Mouse (Mus musculus): ENCODE results near the gene Epo. TPM values are rescaled to one million over a fixed set of nuclear protein-coding genes. Genes with fewer than 3 reads are reported as not detected.

Gene Epo
- polyA plus RNA-seq, 1 experiment from 2014 or later = not detected

GRCm38 (mm10) chr5:137501709-137502666, 31.1 kb downstream of the Epo start, which contains the start of gene Pop7:
Gene Pop7 (minus strand): TSS chr5:137502518.
- Histone ChIP-seq H3K27me3 (no peaks in the 10 kb centered on the region), H3K4me2 (replicated peaks) (peak within 1 kb of the TSS; percentile 84), H3K36me3 (peaks cover 7% of the 10 kb centered on the region; the same call in 1 of the 2 replicates), H3K27ac (replicated peaks) (peak within 1 kb of the TSS; percentile 99), H3K4me1 (peaks cover 11% of the 10 kb centered on the region; the same call in 1 of the 2 replicates), H3K4me3 (replicated peaks) (peak within 1 kb of the TSS; percentile 83), H3K9ac (peak within 1 kb of the TSS; percentile 74), H3K9me3 (replicated peaks) (no peaks in the 10 kb centered on the region)
- WGBS = 2% methylated on average over 64 of the region's 64 CpGs
- peak; percentile 96 for ATAC-seq (ENCODE audit: insufficient number of reproducible peaks, low FRiP score, low TSS enrichment, low read depth)

DNA sequence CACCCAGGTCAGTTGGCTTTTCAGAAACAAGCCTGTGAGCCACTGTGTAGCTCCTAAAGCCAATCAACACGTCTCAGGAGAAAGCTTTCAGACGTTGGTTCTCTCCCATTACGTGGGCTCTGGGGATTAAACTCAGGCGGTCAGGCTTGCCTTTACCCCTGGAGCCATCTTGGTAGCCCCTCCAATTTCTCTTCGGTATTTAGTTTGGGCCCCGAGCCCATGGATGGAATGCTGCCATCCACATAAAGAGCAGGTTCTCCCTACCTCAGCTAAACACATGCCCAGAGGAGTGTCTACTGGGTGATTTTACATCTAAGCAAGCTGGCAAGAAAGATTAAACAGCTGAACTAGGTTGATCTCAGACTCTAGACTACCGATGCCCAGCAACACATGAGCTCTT, 32.9 kb downstream of the Epo start:
- WGBS = 86% methylated on average over 7 of the region's 7 CpGs
- H3K4me1 ChIP-seq = peaks cover 11% of the 10 kb centered on the region; the same call in 1 of the 2 replicates
- ATAC-seq (ENCODE audit: insufficient number of reproducible peaks, low FRiP score, low TSS enrichment, low read depth) = no peak
- H3K4me3 ChIP-seq (replicated peaks) = no peak overlapping the region
- H3K27me3 ChIP-seq = no peaks in the 10 kb centered on the region
- H3K9me3 ChIP-seq (replicated peaks) = no peaks in the 10 kb centered on the region
- H3K9ac ChIP-seq = no peak overlapping the region
- H3K36me3 ChIP-seq = peaks cover 7% of the 10 kb centered on the region; the same call in 1 of the 2 replicates
- H3K4me2 ChIP-seq (replicated peaks) = no peak overlapping the region
- H3K27ac ChIP-seq (replicated peaks) = no peak overlapping the region

DNA sequence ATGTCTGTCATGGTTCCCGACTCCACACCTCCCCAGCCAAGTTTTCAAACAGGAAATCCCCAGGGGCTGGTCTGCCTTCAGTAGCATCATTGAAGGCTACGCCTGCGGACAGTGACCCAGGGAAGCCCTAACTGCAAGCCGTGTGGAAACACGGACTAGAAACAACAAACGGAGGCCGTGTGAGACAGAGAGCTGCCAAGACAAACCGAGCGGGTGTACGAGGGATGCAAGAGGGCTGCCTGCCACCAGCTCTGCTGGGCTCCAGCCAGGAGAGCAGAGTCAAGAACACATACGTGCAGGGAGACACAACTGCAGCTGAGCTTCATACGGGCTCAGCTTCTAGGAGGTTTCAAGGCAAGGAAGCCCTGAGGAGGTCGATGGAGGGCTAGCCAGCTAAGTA, 39.2 kb downstream of the Epo start:
- ATAC-seq (ENCODE audit: insufficient number of reproducible peaks, low FRiP score, low TSS enrichment, low read depth) = no peak
- 64% methylated on average over 13 of the region's 13 CpGs for WGBS
- Histone ChIP-seq H3K4me3 (replicated peaks) (no peak overlapping the region), H3K27me3 (no peaks in the 10 kb centered on the region), H3K9ac (no peak overlapping the region), H3K4me2 (replicated peaks) (no peak overlapping the region), H3K4me1 (0 out of 2 replicates have a peak, but pooled peaks cover 3% of the 10 kb centered on the region), H3K27ac (replicated peaks) (no peak overlapping the region), H3K36me3 (no peaks in the 10 kb centered on the region), H3K9me3 (replicated peaks) (no peaks in the 10 kb centered on the region)

- Histone ChIP-seq H3K4me1 (peaks cover 4% of the 10 kb centered on the region; the same call in 1 of the 2 replicates), H3K9ac (no peak overlapping the region), H3K36me3 (no peaks in the 10 kb centered on the region), H3K4me3 (replicated peaks) (no peak overlapping the region), H3K27me3 (peaks cover 3% of the 10 kb centered on the region), H3K9me3 (replicated peaks) (no peaks in the 10 kb centered on the region), H3K27ac (replicated peaks) (no peak overlapping the region), H3K4me2 (replicated peaks) (no peak overlapping the region)
- no peak for ATAC-seq (ENCODE audit: insufficient number of reproducible peaks, low FRiP score, low TSS enrichment, low read depth)
- WGBS = 49% methylated on average over 4 of the region's 4 CpGs
Measured at GRCm38 (mm10) chr5:137491559-137491958, 41.5 kb downstream of the Epo start.

GRCm38 (mm10) chr5:137487616-137488015, 45.4 kb downstream of the Epo start:
- peaks cover 19% of the 10 kb centered on the region; the same call in 1 of the 2 replicates for H3K4me1 ChIP-seq
- no peak overlapping the region for H3K4me2 ChIP-seq (replicated peaks)
- H3K27ac ChIP-seq (replicated peaks) = no peak overlapping the region
- 86% methylated on average over 7 of the region's 7 CpGs for WGBS
- no peak for ATAC-seq (ENCODE audit: insufficient number of reproducible peaks, low FRiP score, low TSS enrichment, low read depth)
- no peak overlapping the region for H3K4me3 ChIP-seq (replicated peaks)
- H3K27me3 ChIP-seq = peaks cover 22% of the 10 kb centered on the region
- H3K36me3 ChIP-seq = no peaks in the 10 kb centered on the region
- no peaks in the 10 kb centered on the region for H3K9me3 ChIP-seq (replicated peaks)
- no peak overlapping the region for H3K9ac ChIP-seq

DNA sequence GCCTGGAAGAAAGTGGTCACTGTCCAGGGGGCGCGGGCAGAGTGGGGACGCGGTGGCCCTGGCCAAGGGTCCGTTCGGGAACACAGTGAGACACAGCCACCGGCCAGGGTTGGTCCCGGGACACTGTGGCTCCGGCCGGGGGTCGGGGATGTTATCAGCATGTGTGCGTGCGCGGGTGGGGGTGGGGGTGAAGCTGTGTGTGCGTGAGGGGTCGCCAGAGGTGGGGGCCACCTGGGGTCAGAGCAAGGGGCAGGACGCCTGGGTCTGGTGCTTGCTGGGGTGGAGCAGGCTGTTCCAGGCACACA, 47.2 kb downstream of the Epo start:
- Histone ChIP-seq H3K4me1 (peaks cover 16% of the 10 kb centered on the region; the same call in 1 of the 2 replicates), H3K9ac (no peak overlapping the region), H3K36me3 (no peaks in the 10 kb centered on the region), H3K27me3 (peaks cover 22% of the 10 kb centered on the region), H3K9me3 (replicated peaks) (no peaks in the 10 kb centered on the region), H3K4me2 (replicated peaks) (peak overlapping the region; percentile 43), H3K4me3 (replicated peaks) (peak overlapping the region; percentile 17), H3K27ac (replicated peaks) (no peak overlapping the region)
- 2% methylated on average over 17 of the region's 17 CpGs for WGBS
- no peak for ATAC-seq (ENCODE audit: insufficient number of reproducible peaks, low FRiP score, low TSS enrichment, low read depth)

- Histone ChIP-seq H3K27ac (replicated peaks) (no peak overlapping the region), H3K4me3 (replicated peaks) (peak overlapping the region; percentile 17), H3K4me1 (peaks cover 16% of the 10 kb centered on the region; the same call in 1 of the 2 replicates), H3K4me2 (replicated peaks) (peak overlapping the region; percentile 43), H3K9me3 (replicated peaks) (no peaks in the 10 kb centered on the region), H3K27me3 (peaks cover 22% of the 10 kb centered on the region), H3K9ac (no peak overlapping the region), H3K36me3 (no peaks in the 10 kb centered on the region)
- WGBS = 9% methylated on average over 30 of the region's 30 CpGs
- ATAC-seq (ENCODE audit: insufficient number of reproducible peaks, low FRiP score, low TSS enrichment, low read depth) = no peak
Measured at GRCm38 (mm10) chr5:137485071-137485850, 47.8 kb downstream of the Epo start.

GRCm38 (mm10) chr5:137481897-137482296, 51.1 kb downstream of the Epo start:
- no peak for ATAC-seq (ENCODE audit: insufficient number of reproducible peaks, low FRiP score, low TSS enrichment, low read depth)
- Histone ChIP-seq H3K27me3 (peaks cover 22% of the 10 kb centered on the region), H3K9me3 (replicated peaks) (no peaks in the 10 kb centered on the region), H3K27ac (replicated peaks) (no peak overlapping the region), H3K4me3 (replicated peaks) (no peak overlapping the region), H3K36me3 (no peaks in the 10 kb centered on the region), H3K4me1 (peaks cover 16% of the 10 kb centered on the region; the same call in 1 of the 2 replicates), H3K9ac (no peak overlapping the region), H3K4me2 (replicated peaks) (no peak overlapping the region)
- 23% methylated on average over 8 of the region's 8 CpGs for WGBS

GRCm38 (mm10) chr5:137481138-137481537, 51.9 kb downstream of the Epo start:
- no peak for ATAC-seq (ENCODE audit: insufficient number of reproducible peaks, low FRiP score, low TSS enrichment, low read depth)
- H3K27me3 ChIP-seq = peaks cover 16% of the 10 kb centered on the region; the same call in 1 of the 2 replicates

DNA sequence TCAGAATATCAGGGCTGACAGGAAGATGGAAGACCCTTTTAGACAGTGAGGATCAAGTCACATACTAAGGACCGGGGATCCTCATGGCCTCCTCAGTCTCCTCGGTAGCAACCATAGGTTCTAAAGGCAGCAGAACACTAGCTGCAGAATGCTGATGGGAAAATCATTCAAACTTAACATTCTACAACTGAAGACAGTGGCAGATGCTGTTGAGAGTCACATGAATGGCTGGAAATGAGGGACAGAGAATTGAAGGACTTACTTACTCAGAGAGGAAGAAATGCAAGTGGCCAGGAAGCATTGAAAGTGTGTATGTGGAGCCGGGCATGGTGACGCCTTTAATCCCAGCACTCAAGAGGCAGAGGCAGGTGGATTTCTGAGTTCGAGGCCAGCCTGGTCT, 56.1 kb downstream of the Epo start, which contains the start of gene Zan:
TSS of gene Zan (minus strand) at position 101 of the 400 bp plus-strand sequence.
- Histone ChIP-seq H3K4me3 (replicated peaks) (no peak within 1 kb of the TSS), H3K9ac (no peak within 1 kb of the TSS), H3K4me2 (replicated peaks) (no peak within 1 kb of the TSS), H3K9me3 (replicated peaks) (no peaks in the 10 kb centered on the region), H3K27me3 (no peaks in the 10 kb centered on the region), H3K4me1 (no peaks in the 10 kb centered on the region), H3K27ac (replicated peaks) (no peak within 1 kb of the TSS), H3K36me3 (no peaks in the 10 kb centered on the region)
- ATAC-seq (ENCODE audit: insufficient number of reproducible peaks, low FRiP score, low TSS enrichment, low read depth) = no peak
- WGBS = 84% methylated on average over 5 of the region's 5 CpGs

More at GRCm38 (mm10) chr5:137481138-137481537, 51.9 kb downstream of the Epo start:
- Histone ChIP-seq H3K4me1 (peaks cover 11% of the 10 kb centered on the region; the same call in 1 of the 2 replicates), H3K9ac (no peak overlapping the region), H3K4me3 (replicated peaks) (no peak overlapping the region), H3K36me3 (no peaks in the 10 kb centered on the region), H3K9me3 (replicated peaks) (no peaks in the 10 kb centered on the region), H3K4me2 (replicated peaks) (no peak overlapping the region), H3K27ac (replicated peaks) (no peak overlapping the region)

- H3K4me1 ChIP-seq = no peaks in the 10 kb centered on the region
- no peak for ATAC-seq (ENCODE audit: insufficient number of reproducible peaks, low FRiP score, low TSS enrichment, low read depth)
- H3K4me2 ChIP-seq (replicated peaks) = no peak overlapping the region
- H3K4me3 ChIP-seq (replicated peaks) = no peak overlapping the region
- H3K36me3 ChIP-seq = no peaks in the 10 kb centered on the region
- H3K27me3 ChIP-seq = no peaks in the 10 kb centered on the region
- 19% methylated on average over 2 of the region's 2 CpGs for WGBS
- H3K27ac ChIP-seq (replicated peaks) = no peak overlapping the region
- H3K9me3 ChIP-seq (replicated peaks) = no peaks in the 10 kb centered on the region
- no peak overlapping the region for H3K9ac ChIP-seq
Measured at GRCm38 (mm10) chr5:137474351-137474750, 58.7 kb downstream of the Epo start.

All from embryonic facial prominence, embryonic 15.5 days (tissue).